Mouse (Mus musculus): Measurements from ENCODE around the gene Snx30.

Gene Snx30

DNA sequence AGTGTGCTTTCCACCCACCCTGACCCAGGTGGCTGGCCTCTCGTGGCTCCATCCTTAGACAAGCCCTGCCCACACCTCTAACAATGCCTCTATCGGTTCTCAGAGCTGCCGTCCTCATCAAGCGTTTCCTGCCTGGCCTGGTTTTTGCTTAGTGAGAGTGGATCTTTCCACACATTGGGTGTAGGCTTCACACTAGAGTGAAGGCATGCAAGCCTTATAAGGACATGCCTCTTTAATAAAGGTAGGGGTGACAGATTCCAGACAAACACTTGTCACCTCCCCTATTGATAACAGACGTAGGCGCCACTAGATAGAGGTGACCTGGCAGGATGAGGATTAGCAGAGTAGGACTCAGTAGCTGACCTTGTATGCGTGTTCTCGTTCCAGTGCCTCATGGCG lies 92.9 kb downstream of the Snx30 start:
- DNase-seq (ENCODE audit: extremely low read depth, low read depth) = no peak

DNA sequence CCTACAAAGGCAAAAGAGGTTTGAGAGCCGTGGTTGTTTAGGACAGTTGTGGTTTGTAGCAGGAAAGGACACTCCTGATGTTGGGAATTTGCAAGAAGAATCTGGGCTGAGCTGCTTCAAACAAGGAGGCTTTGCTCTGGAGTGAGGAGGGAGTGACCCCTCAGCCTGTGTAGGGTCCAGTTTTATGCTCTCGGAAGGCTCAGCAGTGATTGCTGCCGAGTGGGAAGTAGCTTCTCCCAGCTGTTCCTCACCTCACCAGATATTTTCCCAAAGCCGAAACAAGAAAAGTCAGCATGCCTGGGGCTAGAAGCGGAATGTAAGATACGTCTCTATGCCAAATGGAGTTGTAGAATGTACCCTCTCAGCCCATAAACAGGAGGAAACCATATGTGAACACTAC lies 96.2 kb downstream of the Snx30 start:
- DNase-seq (ENCODE audit: extremely low read depth, low read depth) = no peak

DNA sequence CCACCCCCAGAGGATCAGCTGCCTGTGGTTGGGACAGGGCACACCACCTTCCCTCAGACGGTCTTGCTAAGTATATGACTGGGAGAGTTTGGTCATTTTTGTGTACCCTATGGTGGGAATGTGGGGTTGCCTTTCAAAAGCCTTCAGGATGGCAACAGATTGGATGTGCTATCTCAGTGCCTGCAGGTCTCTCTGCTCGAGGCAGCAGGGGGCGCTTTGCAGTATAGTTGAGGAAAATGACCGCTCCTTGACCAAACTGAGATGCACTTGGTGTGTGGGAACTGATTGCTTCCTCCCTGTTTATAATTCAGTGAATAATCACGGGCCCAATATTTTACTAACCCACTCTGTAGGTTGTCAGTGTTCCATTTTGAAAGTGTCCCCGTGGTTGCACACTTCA lies 96.9 kb downstream of the Snx30 start:
- DNase-seq (ENCODE audit: extremely low read depth, low read depth) = no peak

DNA sequence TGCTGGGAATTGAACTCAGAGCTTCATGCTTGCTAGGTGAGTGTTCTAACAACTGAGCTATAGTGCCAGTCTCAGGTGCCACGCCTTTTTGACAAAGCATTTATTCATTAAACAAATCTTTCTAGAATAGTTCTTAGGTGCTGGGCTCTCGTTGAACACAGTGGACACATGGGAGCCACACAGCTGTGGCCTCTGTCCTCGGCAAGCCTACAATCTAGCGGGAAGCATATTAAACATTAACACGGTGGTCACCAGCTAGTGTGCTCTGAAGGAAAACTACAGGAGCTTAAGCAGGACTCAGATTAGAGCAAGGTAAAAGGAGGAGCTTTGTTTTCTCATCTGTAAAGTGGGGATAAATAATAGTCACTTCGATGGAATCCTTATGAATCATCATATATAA lies 101.5 kb downstream of the Snx30 start:
- no peak for DNase-seq (ENCODE audit: extremely low read depth, low read depth)

DNA sequence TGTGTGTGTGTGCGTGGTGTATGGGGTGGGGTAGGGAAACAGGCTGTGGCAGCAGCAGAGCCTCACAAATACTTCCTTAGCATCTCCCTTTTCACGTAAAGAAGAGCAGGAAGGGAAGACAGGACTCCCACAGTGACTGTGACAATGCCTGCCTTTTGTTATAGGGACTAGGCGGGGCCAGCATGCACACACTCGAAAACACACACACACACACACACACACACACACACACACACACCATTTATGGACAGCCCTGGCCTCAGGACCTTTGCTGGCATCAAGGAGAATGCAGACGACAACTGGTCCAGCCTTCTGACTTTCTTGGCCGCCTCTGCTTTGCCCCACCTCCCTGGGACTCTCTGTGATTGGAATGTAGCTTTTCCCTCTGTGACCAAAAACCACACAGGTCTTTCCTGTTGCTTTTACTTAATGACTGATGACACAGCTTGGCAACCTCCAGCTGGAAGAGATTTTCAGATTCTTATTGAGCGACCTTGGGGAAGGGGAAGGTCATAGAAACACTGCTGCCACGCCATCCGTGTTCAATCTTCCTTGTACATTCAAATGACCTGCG lies 102.1 kb downstream of the Snx30 start:
- DNase-seq (ENCODE audit: extremely low read depth, low read depth) = no peak

DNA sequence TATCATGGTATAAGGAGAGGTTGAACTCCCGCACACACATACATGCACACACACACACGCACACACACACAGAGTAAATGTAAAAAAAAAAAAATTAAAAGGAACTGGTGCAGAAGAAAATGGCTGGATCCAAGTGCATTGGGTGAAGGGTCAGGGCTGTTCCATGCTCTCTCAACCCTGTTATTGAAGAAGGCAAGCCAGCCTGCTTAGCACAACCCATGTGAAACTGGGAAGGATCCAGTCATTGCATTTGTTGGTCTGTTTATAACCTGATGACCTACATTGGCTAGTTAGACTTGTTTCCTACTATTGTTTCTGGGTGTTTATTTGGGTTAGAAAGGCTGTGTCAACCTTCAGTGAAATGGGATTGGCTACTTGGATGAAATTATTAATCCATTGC lies 103.1 kb downstream of the Snx30 start:
- no peak for DNase-seq (ENCODE audit: extremely low read depth, low read depth)

DNA sequence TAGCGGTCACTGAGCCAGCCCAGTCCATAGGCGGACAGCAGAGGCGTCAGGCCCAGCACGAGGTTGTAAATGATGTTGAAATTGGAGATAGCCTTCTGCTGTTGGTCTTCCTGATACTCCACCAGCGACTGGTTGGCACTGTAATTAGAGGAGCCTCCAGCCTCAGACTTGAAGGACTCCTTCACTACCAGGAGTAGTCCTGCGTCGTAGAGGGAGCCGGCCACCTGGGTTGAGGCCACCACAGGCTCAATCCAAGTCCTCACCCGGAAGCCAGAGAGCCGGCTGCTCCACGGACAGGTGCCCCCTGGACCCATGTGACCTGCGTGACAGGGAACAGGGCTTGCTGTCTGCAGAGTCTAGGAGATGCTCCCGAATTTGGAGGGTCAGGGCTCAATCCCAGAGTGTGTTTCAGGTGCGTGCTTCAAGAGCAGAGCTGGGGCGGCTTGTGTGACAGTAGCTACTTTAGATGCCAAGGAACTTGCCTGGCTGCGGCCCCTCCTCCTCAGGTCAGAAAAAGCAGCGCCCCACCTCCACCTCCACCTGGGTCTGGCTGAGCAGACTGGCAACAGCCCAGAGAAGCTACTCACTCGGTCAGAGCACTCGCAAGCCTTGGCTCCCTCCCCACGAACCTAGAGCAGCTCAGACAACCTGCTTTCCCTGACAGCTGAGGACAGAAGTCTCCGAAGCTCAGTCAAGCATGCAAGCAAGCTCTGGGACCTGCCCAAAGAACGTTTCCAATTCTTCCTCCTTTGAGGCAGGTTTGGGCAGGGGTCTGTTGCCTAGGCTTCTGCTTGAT lies 109.2 kb downstream of the Snx30 start, which contains the start of gene Slc46a2:
Gene Slc46a2 (minus strand): TSS at position 449 of the 796 bp plus-strand sequence.
- DNase-seq (ENCODE audit: extremely low read depth, low read depth) = no peak

DNA sequence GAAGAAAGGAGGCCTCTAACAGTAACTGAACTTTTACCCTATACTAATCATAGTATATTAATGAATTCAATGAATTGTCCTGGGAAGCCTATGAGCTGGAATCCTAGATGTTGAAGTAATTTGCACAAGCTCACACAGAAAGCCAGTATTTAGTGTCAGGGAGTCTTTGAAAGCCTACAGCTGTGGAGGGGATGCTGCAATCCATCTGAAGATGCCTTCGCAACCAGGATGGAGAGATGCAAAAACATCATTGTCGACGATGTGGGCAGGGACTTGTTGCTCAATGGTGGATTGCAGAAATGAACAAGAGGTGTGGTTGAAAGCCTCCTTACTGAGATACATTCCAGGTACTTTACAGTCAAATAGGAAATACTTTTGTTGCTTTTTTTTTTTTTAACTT lies 112.3 kb downstream of the Snx30 start:
- DNase-seq (ENCODE audit: extremely low read depth, low read depth) = no peak

DNA sequence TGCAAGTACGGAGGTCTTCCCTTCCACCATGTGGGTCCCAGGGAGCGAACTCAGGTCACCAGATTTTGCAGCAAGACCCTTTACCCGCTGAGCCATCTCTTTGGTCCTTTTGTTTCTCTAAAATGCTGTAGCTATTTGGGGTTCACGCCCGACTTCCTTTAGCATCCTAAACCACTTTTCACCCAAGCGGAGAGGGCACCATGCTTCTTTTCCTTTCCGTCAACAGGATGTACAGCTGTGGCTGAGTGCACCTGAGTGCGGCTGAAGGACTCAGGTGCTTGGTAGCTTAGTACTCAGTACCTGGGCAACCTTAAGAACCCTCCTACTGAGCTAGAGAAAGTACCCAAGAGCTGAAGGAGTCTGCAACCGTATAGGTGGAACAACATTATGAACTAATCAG lies 119.4 kb downstream of the Snx30 start:
- DNase-seq (ENCODE audit: extremely low read depth, low read depth) = no peak

DNA sequence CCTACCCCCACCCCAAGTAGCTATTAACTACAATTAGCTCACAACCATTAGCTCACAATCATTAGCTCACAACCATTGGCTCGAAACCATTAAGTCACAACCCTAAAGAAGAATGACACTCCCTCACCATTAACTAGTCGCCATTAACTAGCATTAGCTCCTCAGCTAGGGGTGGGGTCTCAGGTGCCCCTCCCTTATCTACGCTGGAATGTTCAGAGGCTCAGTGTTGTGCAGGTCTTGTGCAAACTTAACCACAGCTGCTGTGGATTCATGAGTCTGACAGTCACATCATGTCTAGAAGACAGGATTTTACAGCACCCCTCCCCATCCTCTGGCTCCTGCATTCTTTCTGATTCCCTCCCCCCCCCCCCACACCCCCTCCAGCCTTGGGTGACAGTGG lies 122.0 kb downstream of the Snx30 start:
- no peak for DNase-seq (ENCODE audit: extremely low read depth, low read depth)

DNA sequence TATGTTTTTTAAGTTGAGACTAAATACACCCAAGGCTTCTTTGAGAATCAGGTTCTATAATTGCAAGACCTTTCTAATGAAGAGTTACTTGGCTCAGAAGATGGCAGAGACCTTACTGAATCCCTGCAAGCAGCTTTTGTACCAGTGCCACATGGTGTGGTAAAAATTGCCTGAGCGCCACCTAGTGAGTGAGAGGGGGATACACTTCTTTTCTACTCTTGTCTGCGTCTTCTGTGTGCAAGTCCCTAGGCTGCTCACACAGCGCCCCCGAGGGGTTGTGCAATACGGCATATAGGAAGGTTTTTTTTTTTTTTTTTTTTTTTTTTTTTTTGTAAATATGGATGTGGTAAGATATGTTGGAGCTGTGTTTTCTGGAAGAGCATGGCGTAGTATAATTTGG lies 122.7 kb downstream of the Snx30 start:
- peak; percentile 77 for DNase-seq (ENCODE audit: extremely low read depth, low read depth)

DNA sequence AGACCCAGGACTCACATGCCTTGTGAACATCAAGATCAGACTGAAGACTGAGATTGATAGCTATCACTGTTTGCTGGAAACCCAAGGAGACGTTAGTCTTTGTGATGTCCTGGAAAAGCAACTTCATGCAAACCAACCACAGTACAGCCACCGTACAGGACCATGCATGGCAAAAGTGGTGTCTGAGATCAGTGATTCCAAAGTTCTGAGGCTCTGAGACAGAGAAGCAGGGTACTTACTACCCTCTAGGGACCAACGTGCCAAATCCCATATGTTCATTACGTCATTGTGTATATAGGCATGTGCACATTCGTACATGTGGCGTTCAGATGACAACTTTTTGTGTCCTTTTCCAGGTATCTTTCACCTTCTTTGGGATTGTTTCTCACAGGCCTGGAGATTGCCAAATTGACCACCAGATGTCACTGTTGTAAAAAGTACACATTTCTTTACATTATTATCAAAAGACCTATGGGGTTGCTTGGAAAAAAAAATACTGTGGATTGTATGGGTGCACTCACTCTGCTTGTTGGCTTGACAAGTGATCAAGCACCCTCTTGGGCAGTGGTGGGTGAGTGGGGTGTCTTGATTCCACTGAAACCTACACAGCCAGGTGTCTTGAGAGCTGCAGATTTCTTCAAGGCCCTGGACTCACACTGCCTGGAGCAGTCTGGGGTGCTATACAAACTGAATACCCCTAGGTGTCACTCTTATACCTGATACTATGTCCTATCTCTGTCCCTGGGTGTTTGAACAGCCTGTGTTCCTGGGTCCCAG lies 127.1 kb downstream of the Snx30 start:
- DNase-seq (ENCODE audit: extremely low read depth, low read depth) = peak; percentile 41

DNA sequence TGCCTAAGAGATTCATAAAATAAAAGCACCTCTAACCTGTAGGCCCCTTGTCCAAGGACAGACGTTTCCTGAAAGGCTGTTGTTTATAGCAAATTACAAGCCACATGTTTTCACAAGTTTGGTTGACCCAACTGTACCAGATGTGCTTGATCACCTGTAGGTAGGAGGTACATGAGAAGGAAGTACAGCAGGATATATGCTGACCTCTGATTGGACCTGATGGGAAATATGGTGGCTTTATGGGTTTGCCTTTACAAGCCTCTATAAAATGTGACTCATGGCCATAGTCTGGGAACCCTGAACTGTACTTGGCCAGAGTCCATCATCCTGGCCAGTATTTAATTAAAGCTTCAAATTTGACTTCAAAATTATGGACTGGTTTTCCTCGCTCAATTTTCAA lies 131.9 kb downstream of the Snx30 start:
- no peak for DNase-seq (ENCODE audit: extremely low read depth, low read depth)
